Mouse (Mus musculus) liver, embryonic 16.5 days (tissue): ENCODE data around the gene Gprc5d. TPM values are rescaled to one million over a fixed set of nuclear protein-coding genes. Genes with fewer than 3 reads are reported as not detected.

Source experiments
- ATAC-seq: fragments of 200-750 bp; cut with Nextera tagmentation; 2 replicates; pipeline ENCODE4 v1.8.0; 2017; ENCODE audit warnings: low read depth, mild to moderate bottlenecking, moderate number of reproducible peaks, moderate library complexity
- H3K27ac ChIP-seq: fragments of 300-500 bp; sonication (generic); 2 replicates; pipeline ENCODE4 v1.5.1; 2014; ENCODE audit warnings: mild to moderate bottlenecking, low read length
- H3K27me3 ChIP-seq: fragments of 300-500 bp; sonication (generic); 2 replicates; pipeline ENCODE4 v1.6.1; 2014; ENCODE audit warnings: low read depth, low read length, mixed read lengths; ENCODE audit not compliant: control insufficient read depth, insufficient read depth
- H3K36me3 ChIP-seq: fragments of 300-500 bp; sonication (generic); 2 replicates; pipeline ENCODE4 v1.6.1; 2014; ENCODE audit warnings: mild to moderate bottlenecking; ENCODE audit not compliant: control insufficient read depth, insufficient read depth
- H3K4me1 ChIP-seq: fragments of 300-500 bp; sonication (generic); 2 replicates; pipeline ENCODE4 v1.6.1; 2014; ENCODE audit warnings: low read depth, low read length, mixed read lengths; ENCODE audit not compliant: control insufficient read depth
- H3K4me2 ChIP-seq: fragments of 300-500 bp; sonication (generic); 2 replicates; pipeline ENCODE4 v1.6.1; 2014; ENCODE audit warnings: low read depth, low read length, mixed read lengths
- H3K4me3 ChIP-seq: fragments of 300-500 bp; sonication (generic); 2 replicates; pipeline ENCODE4 v1.5.1; 2014; ENCODE audit warnings: low read depth, mild to moderate bottlenecking, low read length
- H3K9ac ChIP-seq: fragments of 300-500 bp; sonication (generic); 2 replicates; pipeline ENCODE4 v1.6.1; 2014; ENCODE audit warnings: low read depth, low read length
- H3K9me3 ChIP-seq: fragments of 300-500 bp; sonication (generic); replicated peaks from 2 replicates; pipeline ENCODE4 v1.6.1; 2016; ENCODE audit warnings: low read length; ENCODE audit not compliant: control insufficient read depth
- WGBS: fragments of 180-500 bp; shearing (Covaris S2); extraction: QIAGEN DNeasy Blood & Tissue Kit; methylation state at CpG from one replicate; pipeline ENCODE4 v1.1.7; 2014; ENCODE audit not compliant: insufficient replicate concordance; 5-methylcytosine and 5-hydroxymethylcytosine counted together
- polyA plus RNA-seq: library from polyadenylated mRNA; unstranded; fragments of >200 nt; fragmentation: Nextera tagmentation; extraction: Ambion mirVana; gene quantifications from 2 replicates; pipeline ENCODE4 v1.2.1, GENCODE M21; 2015

The Gprc5d gene
- polyA plus RNA-seq, 1 experiment from 2014 or later: 0.08 TPM

DNA sequence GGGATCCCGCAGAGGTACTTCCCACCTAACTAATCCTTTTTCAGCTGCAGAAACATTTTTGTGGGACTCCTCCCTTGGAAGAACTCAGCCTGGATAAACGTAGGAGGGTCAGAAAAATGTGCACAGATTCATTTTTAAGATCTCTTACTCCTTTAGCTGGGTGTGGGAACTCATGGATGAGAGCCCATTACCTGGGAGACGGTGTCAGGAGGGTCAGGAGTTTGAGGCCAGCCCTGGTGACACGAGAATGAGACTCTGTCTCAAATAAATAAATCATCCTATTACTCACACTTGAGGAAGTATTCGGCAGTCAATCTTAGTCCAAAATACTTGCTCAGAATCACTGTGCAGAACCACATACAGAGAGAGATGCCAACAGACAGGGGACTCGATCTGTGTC lies 48.2 kb downstream of the Gprc5d start:
- Histone ChIP-seq H3K27ac (no peak overlapping the region), H3K27me3 (no peaks in the 10 kb centered on the region; the same call in 1 of the 2 replicates), H3K4me1 (peaks cover 5% of the 10 kb centered on the region), H3K9me3 (no peaks in the 10 kb centered on the region), H3K36me3 (no peaks in the 10 kb centered on the region), H3K4me3 (no peak overlapping the region), H3K9ac (no peak overlapping the region), H3K4me2 (no peak overlapping the region)
- ATAC-seq: no peak
- WGBS: 50% methylated on average over 6 of the region's 6 CpGs

DNA sequence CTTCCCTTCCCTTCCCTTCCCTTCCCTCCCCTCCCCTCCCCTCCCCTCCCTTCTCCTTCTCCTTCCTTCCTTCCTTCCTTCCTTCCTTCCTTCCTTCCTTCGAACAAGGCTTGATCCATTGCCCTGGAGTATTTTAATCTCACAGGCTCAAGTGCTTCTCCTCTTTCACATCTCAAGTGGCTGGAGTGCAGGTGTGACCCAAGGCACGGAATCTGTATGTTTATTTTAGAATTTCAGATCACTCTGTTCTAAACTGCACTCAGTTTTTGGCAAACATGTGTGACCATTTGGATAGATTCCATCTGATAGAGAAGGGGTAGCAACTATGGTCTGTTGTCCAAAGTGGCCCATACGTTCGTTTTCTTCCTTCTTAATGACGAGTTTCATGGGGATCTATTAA lies 49.9 kb downstream of the Gprc5d start:
- Histone ChIP-seq H3K27ac (no peak overlapping the region), H3K9ac (no peak overlapping the region), H3K4me1 (peaks cover 6% of the 10 kb centered on the region), H3K4me3 (no peak overlapping the region), H3K27me3 (no peaks in the 10 kb centered on the region; the same call in 1 of the 2 replicates), H3K9me3 (no peaks in the 10 kb centered on the region), H3K4me2 (no peak overlapping the region), H3K36me3 (no peaks in the 10 kb centered on the region)
- no peak for ATAC-seq
- 71% methylated on average over 5 of the region's 5 CpGs for WGBS

GRCm38 (mm10) chr6:135066795-135067445 lies 51.2 kb downstream of the Gprc5d start:
- H3K4me2 ChIP-seq: no peak overlapping the region
- no peaks in the 10 kb centered on the region for H3K9me3 ChIP-seq
- no peak overlapping the region for H3K4me3 ChIP-seq

GRCm38 (mm10) chr6:135065236-135065957 lies 52.7 kb downstream of the Gprc5d start, which contains the start of gene Gprc5a:
Gprc5a (plus strand) TSS chr6:135065651.
- peak within 1 kb of the TSS; percentile 59 for H3K4me3 ChIP-seq
- H3K4me2 ChIP-seq: peak within 1 kb of the TSS; percentile 84
- under 1% methylated on average over 44 of the region's 44 CpGs for WGBS
- H3K36me3 ChIP-seq: no peaks in the 10 kb centered on the region
- peak within 1 kb of the TSS; percentile 46; the same call in 1 of the 2 replicates for H3K9ac ChIP-seq
- peaks cover 6% of the 10 kb centered on the region for H3K4me1 ChIP-seq
- no peaks in the 10 kb centered on the region for H3K9me3 ChIP-seq
- H3K27me3 ChIP-seq: no peaks in the 10 kb centered on the region; the same call in 1 of the 2 replicates
- ATAC-seq: peak; percentile 81
- no peak within 1 kb of the TSS for H3K27ac ChIP-seq

More at GRCm38 (mm10) chr6:135066795-135067445, 51.2 kb downstream of the Gprc5d start:
- no peak for ATAC-seq
- no peaks in the 10 kb centered on the region for H3K36me3 ChIP-seq
- H3K4me1 ChIP-seq: peaks cover 6% of the 10 kb centered on the region
- 61% methylated on average over 6 of the region's 6 CpGs for WGBS
- H3K27me3 ChIP-seq: no peaks in the 10 kb centered on the region; the same call in 1 of the 2 replicates
- no peak overlapping the region for H3K27ac ChIP-seq
- no peak overlapping the region for H3K9ac ChIP-seq

DNA sequence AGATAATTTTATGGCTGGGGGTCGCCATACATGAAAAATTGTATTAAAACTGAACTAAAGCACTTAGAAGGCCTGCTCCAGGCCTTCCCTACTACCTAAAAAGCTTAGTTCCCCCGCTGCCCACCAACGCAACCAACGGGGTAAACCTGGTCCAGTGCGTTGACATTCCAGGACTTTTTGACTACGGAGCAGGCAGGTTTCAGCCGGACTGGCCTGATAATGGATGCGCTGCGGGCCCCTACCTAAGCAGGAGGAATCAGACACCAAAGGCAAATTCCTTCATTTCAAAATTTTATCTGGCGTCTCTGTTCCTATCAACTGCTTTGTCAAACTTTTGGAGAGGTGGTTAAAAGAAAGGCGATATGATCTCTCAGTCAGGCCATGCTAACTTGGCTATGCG lies 53.5 kb downstream of the Gprc5d start:
- no peak overlapping the region for H3K27ac ChIP-seq
- no peak for ATAC-seq
- no peaks in the 10 kb centered on the region for H3K9me3 ChIP-seq
- no peak overlapping the region for H3K4me3 ChIP-seq
- no peak overlapping the region for H3K9ac ChIP-seq
- 71% methylated on average over 12 of the region's 12 CpGs for WGBS
- no peaks in the 10 kb centered on the region for H3K36me3 ChIP-seq
- H3K4me2 ChIP-seq: peak overlapping the region; percentile 84; the same call in 1 of the 2 replicates
- no peaks in the 10 kb centered on the region; the same call in 1 of the 2 replicates for H3K27me3 ChIP-seq
- peaks cover 6% of the 10 kb centered on the region for H3K4me1 ChIP-seq

DNA sequence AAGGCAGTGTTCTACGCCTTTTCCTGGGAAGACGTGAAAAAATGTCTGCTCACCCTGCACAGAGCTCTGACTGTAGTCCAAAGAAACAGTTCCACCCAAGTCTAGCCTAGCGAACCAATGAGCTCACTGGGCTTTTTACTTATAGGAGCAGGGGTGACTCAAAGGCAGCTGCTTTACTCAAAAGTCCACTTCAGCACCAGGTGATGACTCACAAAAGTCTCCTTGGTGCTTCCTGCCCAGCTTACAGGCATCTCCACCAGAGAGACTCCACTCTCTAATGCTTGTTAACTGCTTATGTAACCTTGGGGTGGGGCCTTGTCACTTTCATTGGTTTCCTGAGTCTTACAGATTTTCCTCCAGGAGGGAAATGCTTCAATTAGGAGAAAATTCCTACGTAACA lies 57.4 kb downstream of the Gprc5d start:
- WGBS: 66% methylated on average over 4 of the region's 4 CpGs
- H3K4me2 ChIP-seq: no peak overlapping the region
- peaks cover 6% of the 10 kb centered on the region for H3K4me1 ChIP-seq
- no peak overlapping the region for H3K27ac ChIP-seq
- no peak overlapping the region for H3K4me3 ChIP-seq
- no peaks in the 10 kb centered on the region for H3K36me3 ChIP-seq
- no peak for ATAC-seq
- H3K9me3 ChIP-seq: no peaks in the 10 kb centered on the region
- H3K27me3 ChIP-seq: no peaks in the 10 kb centered on the region
- no peak overlapping the region for H3K9ac ChIP-seq

Other genes starting within 250 kb of the Gprc5d start
- 5.7 and 6.4 TPM in 2 replicates for gene Gpr19, start 219.7 kb downstream of the Gprc5d start, polyA plus RNA-seq
- 11.7 and 17.4 TPM in 2 replicates for gene Cdkn1b, start 197.9 kb downstream of the Gprc5d start, polyA plus RNA-seq
- 2.0 and 2.3 TPM in 2 replicates for gene Apold1, start 136.6 kb downstream of the Gprc5d start, polyA plus RNA-seq
- 47.9 and 51.1 TPM in 2 replicates for gene Ddx47, start 106.7 kb downstream of the Gprc5d start, polyA plus RNA-seq
- gene Gprc5a, start 52.6 kb downstream of the Gprc5d start, polyA plus RNA-seq: 0.18 and 0.19 TPM in 2 replicates
- 31.7 and 33.8 TPM in 2 replicates for gene Fam234b, start 79.7 kb upstream of the Gprc5d start, polyA plus RNA-seq
- gene Hebp1, start 79.7 kb upstream of the Gprc5d start, polyA plus RNA-seq: 133 and 134 TPM in 2 replicates
- 0.13 TPM in 1 of 2 replicates, not detected in the other for gene Gsg1, start 136.1 kb upstream of the Gprc5d start, polyA plus RNA-seq
- not detected in 2 replicates for gene Pbp2, start 192.1 kb upstream of the Gprc5d start, polyA plus RNA-seq
- gene Emp1, start 244.3 kb upstream of the Gprc5d start, polyA plus RNA-seq: 1.7 and 2.2 TPM in 2 replicates